16 mouse cellular contexts compared by ENCODE assay signal in genomic region chr1:189802575-189802974, GRCm38 (mm10).
A peak's percentile ranks its signal among the peaks of the same experiment; 100 is the strongest.
DNase-seq lines count a peak whose midpoint lies in the region; ATAC-seq and TF ChIP-seq lines count a peak whose summit lies in the region.
"Had no signal": no experiment of that assay in that cellular context is flagged by ENCODE, and none has a peak within 500 bp of the region (broad histone marks: within the 10 kb centered on the region; RNA-seq: fewer than 3 reads in every experiment).

No protein-coding gene starts in this region.

- no peaks in the 10 kb centered on the region for H3K36me3 ChIP-seq in lung, postnatal 0 days (ENCODE audit: insufficient read depth, low read length)
- H3K36me3 ChIP-seq in E14TG2a.4 (ENCODE audit: insufficient read depth, low read length): no peaks in the 10 kb centered on the region
- H3K36me3 ChIP-seq in ES-Bruce4 (ENCODE audit: control insufficient read depth, insufficient read depth, low read length, poor library complexity, severe bottlenecking): 0 out of 2 replicates have a peak, but pooled peaks cover 4% of the 10 kb centered on the region
- peaks cover 20% of the 10 kb centered on the region; the same call in 1 of the 2 replicates for H3K36me3 ChIP-seq in forebrain, embryonic 10.5 days (replicated peaks)
- H3K36me3 ChIP-seq: liver, embryonic 12.5 days; midbrain, embryonic 13.5 days had no signal

- peak; percentile 52 for TF ChIP-seq CTCF in layer of hippocampus, adult 2 months (conservative IDR thresholded peaks at IDR 0.05)
- TF ChIP-seq CTCF in lung, postnatal 0 days (IDR thresholded peaks at IDR 0.05): peak; percentile 17; the same call in 1 of the 2 replicates
- peak; percentile 53; the same call in 1 of the 2 replicates for TF ChIP-seq CTCF in E14TG2a.4 (conservative IDR thresholded peaks at IDR 0.05; ENCODE audit: low read length)
- TF ChIP-seq CTCF in ES-Bruce4 (IDR thresholded peaks at IDR 0.05; ENCODE audit: low read depth, low read length): peak; percentile 32

- no peak overlapping the region for H3K4me3 ChIP-seq in layer of hippocampus, adult 2 months
- no peak overlapping the region for H3K4me3 ChIP-seq in lung, postnatal 0 days (ENCODE audit: low read depth, low read length)
- H3K4me3 ChIP-seq in E14TG2a.4 (replicated peaks; ENCODE audit: low read length): no peak overlapping the region
- no peak overlapping the region for H3K4me3 ChIP-seq in ES-Bruce4 (ENCODE audit: low read depth, low read length)
- H3K4me3 ChIP-seq in forebrain, embryonic 10.5 days: no peak overlapping the region
- H3K4me3 ChIP-seq: embryonic facial prominence, embryonic 10.5 days; heart, embryonic 10.5 days; hindbrain, embryonic 10.5 days; liver, embryonic 12.5 days; midbrain, embryonic 13.5 days had no signal

- no peak for TF ChIP-seq EP300 in lung, postnatal 0 days (IDR thresholded peaks at IDR 0.05)
- no peak for TF ChIP-seq EP300 in ES-Bruce4 (IDR thresholded peaks at IDR 0.05; ENCODE audit: insufficient read depth, low read depth, low read length)

- no peak for ATAC-seq in lung, postnatal 0 days
- ATAC-seq: liver, embryonic 12.5 days; midbrain, embryonic 13.5 days had no signal

- no peaks in the 10 kb centered on the region for H3K27me3 ChIP-seq in lung, postnatal 0 days (replicated peaks; ENCODE audit: insufficient read depth, low read length)
- no peaks in the 10 kb centered on the region; the same call in 1 of the 2 replicates for H3K27me3 ChIP-seq in E14TG2a.4 (ENCODE audit: insufficient read depth, low read length)
- H3K27me3 ChIP-seq in ES-Bruce4 (ENCODE audit: control insufficient read depth, insufficient read depth, low read length, poor library complexity, severe bottlenecking): no peaks in the 10 kb centered on the region
- peaks cover 80% of the 10 kb centered on the region for H3K27me3 ChIP-seq in forebrain, embryonic 10.5 days (ENCODE audit: poor library complexity, severe bottlenecking)
- H3K27me3 ChIP-seq: liver, embryonic 12.5 days; midbrain, embryonic 13.5 days had no signal

- DNase-seq in layer of hippocampus, adult 2 months (ENCODE audit: low spot score in 2 of 2): no peak
- no peak for DNase-seq in layer of hippocampus, adult 18-20 months (ENCODE audit: low spot score in 2 of 2)
- no peak for DNase-seq in lung, postnatal 0 days (ENCODE audit: low spot score)
- DNase-seq in lung, postnatal 10 days: no peak
- DNase-seq in forebrain, embryonic 10.5 days (ENCODE audit: extremely low spot score, low spot score): no peak
- DNase-seq: adrenal gland, postnatal 14 days; cerebellum, adult 9-10 months; kidney, adult 18-20 months had no signal

- no peak overlapping the region for H3K9ac ChIP-seq in lung, postnatal 0 days (replicated peaks; ENCODE audit: low read depth)
- no peak overlapping the region for H3K9ac ChIP-seq in ES-Bruce4 (ENCODE audit: low read depth, poor library complexity, severe bottlenecking)
- H3K9ac ChIP-seq: liver, embryonic 12.5 days; midbrain, embryonic 13.5 days had no signal

- TF ChIP-seq POLR2A in ES-Bruce4 (IDR thresholded peaks at IDR 0.05; ENCODE audit: insufficient read depth, low read length): no peak

- H3K4me2 ChIP-seq in lung, postnatal 0 days (replicated peaks; ENCODE audit: low read depth, low read length): no peak overlapping the region
- H3K4me2 ChIP-seq: liver, embryonic 12.5 days; midbrain, embryonic 13.5 days had no signal

- H3K4me1 ChIP-seq in lung, postnatal 0 days (ENCODE audit: insufficient read depth, low read depth, low read length): no peaks in the 10 kb centered on the region
- H3K4me1 ChIP-seq in E14TG2a.4 (replicated peaks; ENCODE audit: low read depth, low read length): no peaks in the 10 kb centered on the region
- H3K4me1 ChIP-seq in ES-Bruce4 (ENCODE audit: control insufficient read depth, insufficient read depth, low read length): no peaks in the 10 kb centered on the region
- peaks cover 13% of the 10 kb centered on the region for H3K4me1 ChIP-seq in forebrain, embryonic 10.5 days
- H3K4me1 ChIP-seq: midbrain, embryonic 13.5 days had no signal

- WGBS in lung, postnatal 0 days: 83% methylated on average over 4 of the region's 4 CpGs
- WGBS in forebrain, embryonic 10.5 days: 90% methylated on average over 4 of the region's 4 CpGs

- H3K27ac ChIP-seq in layer of hippocampus, adult 2 months: no peak overlapping the region
- no peak overlapping the region for H3K27ac ChIP-seq in lung, postnatal 0 days (ENCODE audit: low read length)
- no peak overlapping the region for H3K27ac ChIP-seq in ES-Bruce4 (ENCODE audit: insufficient read depth, low read length)
- no peak overlapping the region for H3K27ac ChIP-seq in forebrain, embryonic 10.5 days
- H3K27ac ChIP-seq: embryonic facial prominence, embryonic 10.5 days; heart, embryonic 10.5 days; hindbrain, embryonic 10.5 days; kidney, postnatal 0 days; liver, embryonic 12.5 days; midbrain, embryonic 13.5 days had no signal

- H3K9me3 ChIP-seq in lung, postnatal 0 days (ENCODE audit: low read length): no peaks in the 10 kb centered on the region
- no peaks in the 10 kb centered on the region for H3K9me3 ChIP-seq in E14TG2a.4 (ENCODE audit: low read length)
- H3K9me3 ChIP-seq in ES-Bruce4 (replicated peaks; ENCODE audit: control insufficient read depth, insufficient read depth, low read length, poor library complexity, severe bottlenecking): no peaks in the 10 kb centered on the region
- H3K9me3 ChIP-seq in forebrain, embryonic 10.5 days: no peaks in the 10 kb centered on the region
- H3K9me3 ChIP-seq: embryonic facial prominence, embryonic 10.5 days; heart, embryonic 10.5 days; hindbrain, embryonic 10.5 days; liver, embryonic 12.5 days; midbrain, embryonic 13.5 days had no signal
